Mouse (Mus musculus): ENCODE data around the gene Inpp5a. TPM values are rescaled to one million over a fixed set of nuclear protein-coding genes. Genes with fewer than 3 reads are reported as not detected.

The Inpp5a gene
- total RNA-seq, 4 experiments from 2014 or later = 38.2 to 46.4 (median 39.6) TPM

Other genes starting within 250 kb of the Inpp5a start
- 1 to 10 TPM; 4.6 to 7.3 (median 6.5) TPM for gene Lrrc27, start 176.1 kb upstream of the Inpp5a start, total RNA-seq (2022)
- 10 to 100 TPM; 81.3 to 94.0 (median 88.8) TPM for gene Stk32c, start 175.8 kb upstream of the Inpp5a start, total RNA-seq (2022)
- 10 to 100 TPM; 26.9 to 37.1 (median 32.1) TPM for gene Pwwp2b, start 140.6 kb upstream of the Inpp5a start, total RNA-seq (2022)
- 10 to 100 TPM in 2 of 4 experiments, 1 to 10 TPM in 2; 8.0 to 14.0 (median 10.2) TPM for gene Nkx6-2, start 193.7 kb downstream of the Inpp5a start, total RNA-seq (2022)